Mouse (Mus musculus): ENCODE data around the gene Naxd.
"Not testable (repeated sequence)": the region's sequence is repeated elsewhere in the genome, so short reads cannot be mapped to it uniquely, and the experiment has no call there.

Naxd gene

DNA sequence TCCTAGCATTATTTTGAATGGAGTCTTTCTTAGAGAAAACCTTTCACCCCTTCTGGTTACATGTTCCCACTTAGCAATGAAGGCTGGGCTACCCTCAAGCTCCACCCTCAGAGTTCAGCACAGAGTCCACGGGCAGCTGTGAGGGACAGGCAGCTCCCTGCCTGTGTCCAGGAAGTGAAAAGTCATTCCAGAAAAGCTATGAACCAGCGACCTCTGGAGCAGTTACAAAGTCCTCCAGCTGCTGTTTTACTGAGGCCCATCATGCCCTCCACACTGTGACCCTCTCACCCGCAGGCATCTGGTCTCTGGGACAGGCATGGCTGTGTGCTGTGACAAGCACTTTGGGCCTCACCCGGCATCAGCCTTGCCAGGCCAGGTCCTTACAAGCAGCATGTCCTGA, 24.2 kb upstream of the Naxd start:
- DNase-seq (ENCODE audit: low read depth), result no peak

DNA sequence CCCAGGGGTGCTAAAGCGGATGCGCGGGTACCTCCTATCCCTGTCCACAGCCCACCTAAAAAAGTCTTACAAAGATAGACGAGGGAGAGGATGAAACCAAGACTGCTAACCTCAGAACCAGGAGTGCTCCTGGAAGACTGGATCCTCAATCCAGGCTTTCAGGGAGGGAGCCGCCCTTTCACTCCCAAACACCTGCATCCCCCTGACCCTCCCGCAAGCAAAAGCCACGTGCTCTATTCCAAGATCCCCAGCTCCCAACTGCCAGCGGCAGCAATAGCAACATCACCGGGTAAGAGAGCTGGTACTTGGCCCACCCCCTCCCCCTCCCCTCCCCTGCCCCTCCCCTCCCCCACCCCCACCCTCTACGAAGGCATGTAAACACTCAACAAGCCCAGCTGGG, 21.9 kb upstream of the Naxd start:
- DNase-seq (ENCODE audit: low read depth), result no peak

DNA sequence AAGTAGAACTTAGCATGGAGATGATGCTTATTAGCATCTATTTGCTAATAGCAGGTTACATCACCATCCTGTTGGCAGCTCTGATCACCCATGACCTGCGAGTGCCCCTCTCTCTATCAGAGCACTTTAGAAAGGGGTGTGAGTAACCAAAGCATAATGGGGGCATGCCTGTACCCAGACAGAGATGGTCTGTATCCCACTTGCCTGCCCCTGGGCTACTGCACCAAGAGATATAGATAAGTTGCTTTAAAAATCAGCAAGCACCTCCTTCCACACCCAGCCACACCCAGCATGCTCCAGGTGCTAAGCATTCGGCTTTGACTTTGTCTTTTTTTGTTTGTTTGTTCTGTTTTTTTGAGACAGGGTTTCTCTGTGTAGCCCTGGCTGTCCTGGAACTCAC, 21.4 kb upstream of the Naxd start:
- DNase-seq (ENCODE audit: low read depth), result no peak

DNA sequence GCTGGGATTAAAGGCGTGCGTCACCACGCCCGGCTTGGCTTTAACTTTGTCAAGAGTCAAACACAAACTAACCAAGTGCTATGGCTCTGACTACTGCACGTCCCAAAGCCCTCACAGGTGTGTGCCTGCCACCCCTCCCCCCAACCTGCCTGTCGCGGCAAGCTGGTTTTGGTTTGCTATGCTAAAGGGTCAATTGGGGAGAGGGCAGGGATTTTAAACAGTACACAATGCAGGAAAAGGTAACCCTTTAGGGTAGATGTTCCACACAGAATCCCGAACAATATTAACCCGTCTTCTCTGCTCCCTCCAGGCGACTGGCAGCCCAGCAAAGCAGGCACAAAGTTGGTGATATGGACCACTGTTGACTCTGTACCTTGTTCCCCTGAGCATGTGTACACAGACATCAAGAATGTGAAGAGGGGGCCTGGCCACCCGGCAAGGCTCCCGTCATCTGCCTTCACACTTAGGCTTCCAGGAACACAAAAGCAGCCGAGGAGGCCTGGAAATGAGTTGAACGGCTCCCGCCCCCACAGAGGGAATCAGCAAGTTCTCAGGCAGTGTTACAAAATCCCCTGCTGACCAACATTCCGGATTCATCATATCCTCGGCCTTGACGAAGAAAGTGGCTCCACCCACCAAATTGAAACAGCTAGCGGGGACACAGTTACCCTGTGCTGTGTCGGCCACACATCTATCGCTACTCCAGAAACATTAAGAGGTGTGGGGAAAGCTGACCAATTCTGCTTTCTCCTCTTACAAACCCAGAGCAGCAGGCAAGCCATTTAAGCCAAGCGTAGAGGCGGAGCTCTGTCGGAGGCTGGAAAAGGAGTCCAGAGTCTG, 20.7 kb upstream of the Naxd start:
- DNase-seq (ENCODE audit: low read depth), result no peak

DNA sequence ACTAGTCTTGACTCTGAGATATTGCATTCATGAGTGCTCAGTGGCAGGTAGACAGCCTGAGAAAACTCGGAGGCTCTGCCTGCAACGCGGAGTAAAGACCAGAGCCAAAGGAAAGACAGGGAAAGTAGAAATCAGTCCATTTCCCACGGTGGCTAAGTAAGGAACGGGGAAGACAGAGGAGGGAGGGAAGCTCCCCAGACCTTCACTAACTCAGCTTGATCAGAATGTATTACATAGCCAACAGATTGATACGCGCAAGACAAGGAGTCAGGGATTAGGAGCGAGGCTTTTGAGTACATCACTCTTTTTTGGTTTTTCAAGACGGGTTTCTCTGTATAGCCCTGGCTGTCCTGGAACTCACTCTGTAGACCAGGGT, 20.1 kb upstream of the Naxd start:
- no peak for DNase-seq (ENCODE audit: low read depth)

DNA sequence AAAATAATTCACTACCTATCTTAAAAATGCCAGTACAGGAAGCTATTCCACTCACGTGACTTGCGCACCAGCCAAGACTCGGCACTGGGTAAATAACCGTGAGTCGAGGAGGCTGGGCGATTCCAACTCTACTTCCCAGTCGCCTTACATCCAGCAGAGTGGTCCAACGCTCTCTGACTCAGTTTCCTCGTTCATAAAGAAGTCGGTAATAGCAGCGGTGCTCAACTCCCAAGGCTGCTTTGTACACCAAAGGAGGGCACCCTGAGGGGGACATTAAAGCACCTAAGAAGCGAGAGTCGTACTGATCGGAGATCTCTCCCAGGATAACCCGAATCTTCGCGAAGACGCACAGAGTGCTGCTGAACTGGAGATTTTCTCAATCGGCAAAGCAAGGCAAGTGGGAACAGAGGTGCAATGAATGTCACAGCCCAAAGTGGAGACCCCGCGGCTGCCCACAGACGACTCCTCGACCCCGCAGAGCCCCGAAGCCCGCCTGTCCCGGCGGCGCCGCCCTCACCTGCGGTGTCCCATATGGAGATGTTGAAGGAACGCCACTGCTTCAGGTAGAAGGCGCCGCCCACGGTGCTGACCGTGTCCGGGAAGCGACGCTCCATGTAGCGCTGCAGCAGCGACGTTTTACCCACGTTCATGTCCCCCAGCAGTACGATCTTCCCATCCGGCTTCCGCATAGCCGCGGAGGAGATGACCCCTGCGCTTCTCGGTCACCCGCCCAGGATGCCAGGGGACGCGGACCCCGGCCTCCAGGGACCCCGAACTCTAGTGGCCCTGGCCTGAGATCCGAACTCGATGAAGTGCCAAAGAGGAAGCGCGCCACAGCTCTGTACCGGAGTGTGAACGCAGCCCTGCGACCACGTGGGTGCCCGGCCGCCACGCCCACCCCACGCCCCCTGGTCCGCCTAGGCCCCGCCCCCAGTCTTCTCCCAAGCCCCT, 19.2 kb upstream of the Naxd start, which contains the start of gene Rab20:
Gene Rab20 (minus strand): TSS at position 900 of the 951 bp plus-strand sequence.
- DNase-seq (ENCODE audit: low read depth), result no peak

DNA sequence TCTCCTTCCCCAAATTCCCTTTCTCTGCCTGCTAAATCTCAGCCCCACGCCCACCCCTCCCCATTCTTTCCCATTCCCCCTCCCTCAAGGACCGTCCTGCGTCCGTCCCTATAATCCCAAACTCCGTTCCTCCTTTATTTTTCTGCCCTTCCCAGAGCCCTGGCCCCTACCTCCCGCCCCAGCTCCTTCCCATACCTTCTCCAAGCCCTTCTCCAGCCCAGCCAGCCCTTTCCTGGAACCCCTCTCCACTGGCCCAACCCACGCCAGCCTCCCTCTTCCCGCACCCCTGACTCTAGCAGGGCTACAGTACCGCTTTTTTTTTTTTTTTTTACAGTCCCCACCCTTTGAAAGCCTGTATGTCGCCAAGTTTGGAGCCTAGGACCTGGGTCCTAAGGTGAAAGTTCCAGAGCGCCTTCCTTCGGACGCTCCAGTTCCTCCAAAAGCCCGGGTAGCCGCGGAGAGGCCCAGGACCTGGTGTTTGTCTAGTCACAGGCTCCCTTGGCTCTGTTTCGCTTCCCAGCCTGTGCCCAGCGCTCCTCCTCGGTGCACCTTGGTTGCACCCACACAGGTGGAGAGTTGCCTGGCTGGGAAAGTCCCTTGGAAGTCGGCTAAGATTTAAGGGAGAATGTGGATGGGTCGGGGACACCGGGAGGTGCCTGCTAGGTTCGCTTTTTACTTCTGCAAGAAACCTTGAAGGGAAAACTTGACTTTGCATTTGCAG, 18.3 kb upstream of the Naxd start:
- no peak for DNase-seq (ENCODE audit: low read depth)

DNA sequence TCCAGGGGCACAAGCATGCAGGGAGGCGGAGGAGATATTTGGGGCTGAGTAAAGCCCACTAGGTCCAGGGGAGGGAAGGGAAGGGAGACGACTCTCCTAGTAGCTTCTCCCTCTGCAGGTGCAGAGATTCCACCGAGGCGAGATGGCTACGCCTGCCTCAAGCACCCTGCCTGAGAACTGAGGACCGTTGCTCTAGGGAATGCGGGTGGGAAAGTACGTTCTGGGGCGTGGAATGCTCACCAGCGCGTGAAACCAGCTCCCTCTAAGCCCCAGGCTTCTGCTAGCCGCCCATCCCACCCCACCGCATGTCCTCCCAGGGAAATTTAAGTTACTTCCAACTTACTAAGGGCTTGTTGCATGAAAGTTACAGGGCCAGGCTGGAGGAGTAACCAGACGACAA, 17.7 kb upstream of the Naxd start:
- DNase-seq (ENCODE audit: low read depth), result no peak

DNA sequence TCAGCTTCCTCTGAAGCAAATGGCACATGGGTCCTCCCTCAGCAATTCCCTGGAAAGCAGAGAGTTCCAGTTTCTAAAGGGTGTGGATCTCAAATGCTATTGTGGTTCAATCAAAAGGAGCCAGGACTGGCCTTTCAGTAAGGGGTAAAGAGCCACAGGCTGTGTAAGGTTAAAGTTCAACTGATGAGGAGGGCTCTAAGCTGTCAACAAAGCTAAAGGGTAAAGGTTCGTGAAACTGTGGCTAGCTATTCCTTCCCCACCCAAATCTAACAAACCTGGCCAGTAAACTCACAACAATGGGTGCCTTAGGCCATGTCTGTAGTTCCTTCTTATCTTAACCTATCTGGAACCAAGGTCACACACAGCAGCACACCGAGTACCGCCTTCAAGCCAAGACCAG, 15.4 kb upstream of the Naxd start:
- DNase-seq (ENCODE audit: low read depth), result no peak

DNA sequence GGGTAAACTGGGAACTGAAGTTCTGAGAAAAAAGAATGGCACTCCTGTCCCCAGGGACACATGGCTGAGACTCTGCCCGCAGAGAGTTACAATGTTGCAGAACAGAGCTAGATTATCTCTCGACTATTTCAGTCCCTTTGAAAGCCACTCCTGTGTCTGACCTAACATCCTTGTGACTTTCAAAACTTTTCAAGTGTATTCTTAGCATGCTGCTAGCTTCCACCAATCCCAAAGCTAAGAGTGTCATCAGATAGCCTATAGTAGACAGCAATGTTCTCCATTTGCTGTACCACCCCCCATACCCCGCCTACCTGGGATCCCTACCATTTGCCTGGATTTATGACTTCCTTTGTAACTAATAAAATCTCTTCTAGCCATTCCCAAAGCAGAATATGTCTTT, 14.8 kb upstream of the Naxd start:
- DNase-seq (ENCODE audit: low read depth), result no peak

DNA sequence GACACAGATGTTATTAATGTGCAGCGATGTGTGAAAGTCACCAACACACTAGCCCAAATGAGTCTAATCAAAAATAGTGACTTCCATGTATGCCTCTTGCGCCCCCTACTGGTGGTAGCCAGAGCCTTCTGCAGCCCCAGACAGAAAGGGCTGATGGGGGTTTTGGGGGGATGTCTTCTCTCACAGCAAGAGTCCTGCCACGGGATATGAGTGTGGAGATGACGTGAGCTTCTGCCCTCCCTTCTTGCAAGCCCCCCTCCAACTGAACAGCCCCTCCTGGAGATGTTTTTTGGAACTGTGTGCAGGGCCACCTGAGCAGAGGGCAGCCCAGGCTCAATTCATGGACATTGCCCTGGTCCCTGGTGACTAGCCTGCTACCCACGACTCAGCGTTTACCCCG, 11.2 kb upstream of the Naxd start:
- peak; percentile 33 for DNase-seq (ENCODE audit: low read depth)

DNA sequence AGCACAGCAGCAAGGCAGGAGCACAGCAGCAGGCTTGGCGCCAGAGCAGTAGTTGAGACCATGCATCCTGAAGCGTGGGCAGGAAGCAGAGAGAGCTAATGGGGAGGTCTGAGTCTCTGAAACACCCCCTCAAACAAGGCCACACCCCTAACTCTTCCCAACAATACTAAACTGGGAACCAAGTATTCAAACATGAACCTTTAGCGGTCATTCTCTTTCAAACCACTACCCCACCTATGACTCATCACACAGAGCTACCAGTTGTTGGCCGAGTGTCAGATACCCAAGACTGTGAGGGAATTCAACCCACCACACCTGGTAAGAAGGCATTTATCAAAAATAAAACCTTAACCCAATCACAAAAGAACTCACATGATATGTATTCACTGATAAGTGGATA, 10.1 kb upstream of the Naxd start:
- DNase-seq (ENCODE audit: low read depth), result no peak

DNA sequence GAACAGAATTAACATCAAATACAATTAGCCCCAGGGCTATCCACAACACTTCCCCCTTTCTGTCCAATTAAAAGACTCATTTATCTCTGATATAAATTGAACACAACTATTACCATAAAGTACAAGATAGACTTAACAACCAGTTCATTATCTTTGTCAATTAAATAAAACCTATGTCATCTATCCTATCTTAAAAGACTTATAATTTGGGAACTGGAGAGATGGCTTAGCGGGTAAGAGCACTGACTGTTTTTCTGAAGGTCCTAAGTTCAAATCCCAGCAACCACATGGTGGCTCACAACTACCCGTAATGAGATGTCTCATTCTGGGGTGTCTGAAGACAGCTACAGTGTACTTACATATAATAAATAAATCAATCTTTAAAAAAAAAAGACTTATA, 5.0 kb upstream of the Naxd start:
- not testable (repeated sequence) for DNase-seq (ENCODE audit: low read depth)

DNA sequence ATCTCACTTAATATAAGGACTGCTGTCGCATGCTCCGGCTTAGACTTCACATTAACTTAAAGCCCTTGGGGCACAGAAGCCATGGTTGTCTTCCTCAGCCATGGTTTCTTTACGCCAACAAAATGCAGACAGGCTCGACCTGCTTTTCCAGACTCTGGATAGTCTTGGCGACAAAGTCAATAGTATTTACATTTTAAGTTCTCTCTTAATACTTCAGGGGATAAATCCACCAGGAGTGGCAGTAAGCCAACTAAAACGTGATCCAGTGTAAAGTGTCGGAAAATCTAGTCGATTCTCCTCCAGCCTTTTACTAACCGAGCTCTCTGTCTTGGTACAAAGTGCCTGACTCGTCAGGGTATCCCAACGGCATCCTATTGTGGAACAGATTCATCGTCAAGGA, 975 bp downstream of the Naxd start:
- no peak for DNase-seq (ENCODE audit: low read depth)

DNA sequence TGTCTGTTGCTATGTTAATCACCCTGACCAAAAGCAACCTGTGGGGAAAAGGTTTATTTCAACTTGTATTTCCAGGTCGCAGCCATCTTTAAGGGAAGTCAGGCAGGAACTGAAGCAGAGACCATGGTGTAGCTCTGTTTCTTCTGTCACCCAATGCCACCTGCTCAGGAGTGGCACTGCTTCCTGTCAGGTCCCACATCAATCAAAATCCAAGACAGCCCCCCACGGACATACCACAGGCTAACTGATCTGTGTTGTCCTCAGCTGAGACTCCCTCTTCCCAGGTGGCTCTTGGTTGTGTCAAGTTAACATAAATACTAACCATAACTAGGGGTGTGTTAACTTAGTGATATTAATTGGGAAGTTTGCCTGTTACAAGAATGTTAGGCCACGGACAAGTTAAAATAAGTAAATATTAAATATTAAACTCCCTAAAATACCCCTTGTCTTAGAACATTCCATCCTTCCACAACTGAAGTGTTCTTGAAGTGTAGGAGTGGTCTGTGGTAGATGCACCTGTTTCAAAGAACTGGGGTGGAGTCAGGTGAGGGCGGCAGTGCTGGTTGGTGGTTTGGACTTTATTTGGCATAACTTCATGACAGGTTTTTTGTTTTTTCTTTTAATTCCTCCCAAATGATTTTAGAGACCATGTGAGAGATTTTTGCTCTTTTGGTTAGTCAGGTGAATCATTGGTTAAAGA, 1.6 kb downstream of the Naxd start:
- no peak for DNase-seq (ENCODE audit: low read depth)

DNA sequence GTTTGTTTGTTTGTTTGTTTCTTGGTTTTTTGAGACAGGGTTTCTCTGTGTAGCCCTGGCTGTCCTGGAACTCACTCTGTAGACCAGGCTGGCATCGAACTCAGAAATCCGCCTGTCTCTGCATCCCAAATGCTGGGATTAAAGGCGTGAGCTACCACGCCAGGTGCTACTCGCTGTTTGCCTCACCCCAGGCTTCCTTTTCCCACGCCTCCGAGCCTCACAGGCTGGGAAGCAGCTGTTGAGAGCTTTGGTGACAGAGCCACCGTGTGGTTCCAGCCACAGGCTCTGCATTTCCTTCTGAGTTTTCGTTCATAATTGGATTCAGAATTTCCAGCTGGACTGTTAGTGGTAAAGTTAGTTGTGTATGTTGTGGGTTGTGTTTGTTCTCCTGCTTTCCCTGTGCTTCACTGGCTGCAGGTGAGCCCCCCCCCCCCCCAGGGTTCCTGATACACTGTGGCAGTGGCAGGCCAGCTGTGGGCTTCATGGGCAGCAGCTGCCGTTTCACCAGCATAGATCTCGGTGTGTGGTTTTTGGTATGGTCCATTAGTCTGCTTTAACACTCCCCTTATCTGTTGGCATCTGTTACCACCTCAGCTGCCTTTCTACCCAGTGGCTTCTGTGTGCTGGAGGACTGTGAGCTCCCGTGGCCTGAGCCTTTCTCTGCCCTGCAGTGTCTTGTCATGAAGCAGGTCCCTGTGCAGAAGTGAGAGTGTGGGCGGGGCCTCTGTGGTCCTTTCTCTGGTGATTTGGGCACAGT, 6.3 kb downstream of the Naxd start:
- no peak for DNase-seq (ENCODE audit: low read depth)

DNA sequence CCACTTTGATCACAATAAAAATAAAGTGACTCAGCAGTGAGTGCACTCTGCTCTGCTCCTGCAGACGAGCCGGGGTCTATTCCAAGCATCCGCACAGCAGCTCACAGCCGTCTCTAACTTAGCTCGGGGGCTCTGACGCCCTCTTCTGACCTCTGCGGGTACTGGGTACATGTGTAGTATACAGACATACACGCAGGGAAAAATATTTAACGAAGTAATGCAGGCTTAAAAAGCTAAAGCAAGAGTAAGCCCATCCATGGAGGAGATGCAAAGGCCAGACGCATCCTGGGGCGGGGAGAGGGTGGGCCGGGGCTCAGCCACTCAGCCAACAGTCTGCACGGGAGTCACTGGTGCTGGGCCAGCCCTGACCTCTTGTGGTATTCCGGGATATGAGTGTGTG, 8.8 kb downstream of the Naxd start:
- DNase-seq (ENCODE audit: low read depth), result no peak

DNA sequence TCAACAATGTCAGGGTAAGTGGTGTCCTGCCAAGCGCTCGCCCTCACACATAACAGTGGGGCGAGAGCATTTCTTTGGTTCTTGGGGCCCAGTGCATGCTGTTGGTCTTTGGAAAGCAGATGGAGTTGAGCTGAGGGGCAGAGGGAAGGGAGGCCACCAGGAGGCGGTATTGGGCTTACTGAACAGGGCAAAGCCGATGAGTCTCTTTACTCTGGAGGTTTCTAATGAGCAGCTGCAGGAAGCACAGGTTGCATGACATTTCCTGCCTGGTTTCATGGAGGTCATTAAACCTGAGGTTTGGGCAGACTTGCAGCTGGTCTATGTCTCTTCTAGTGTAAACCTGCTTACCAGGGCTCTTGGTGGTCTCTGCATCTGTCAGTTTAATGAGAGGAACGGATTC, 9.5 kb downstream of the Naxd start:
- no peak for DNase-seq (ENCODE audit: low read depth)

DNA sequence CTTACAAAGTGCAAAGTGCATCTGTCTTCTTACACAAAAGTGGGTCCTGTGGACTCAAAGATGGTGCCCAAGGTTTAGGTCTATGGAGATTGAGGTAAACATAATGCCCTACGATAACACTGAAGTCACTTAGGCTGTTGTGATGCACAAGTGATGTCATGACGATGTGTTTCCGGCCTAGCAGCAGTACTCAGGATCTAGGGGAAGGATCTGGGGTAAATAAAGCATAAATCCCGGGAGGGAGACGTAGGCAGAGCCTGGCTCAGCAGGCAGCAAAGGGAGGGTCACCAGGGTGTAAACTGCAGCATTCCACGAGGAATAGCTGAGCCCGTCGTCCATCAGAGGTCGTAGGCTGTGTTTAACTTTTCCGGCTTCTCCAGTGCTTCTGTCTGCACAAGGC, 11.6 kb downstream of the Naxd start:
- no peak for DNase-seq (ENCODE audit: low read depth)

DNA sequence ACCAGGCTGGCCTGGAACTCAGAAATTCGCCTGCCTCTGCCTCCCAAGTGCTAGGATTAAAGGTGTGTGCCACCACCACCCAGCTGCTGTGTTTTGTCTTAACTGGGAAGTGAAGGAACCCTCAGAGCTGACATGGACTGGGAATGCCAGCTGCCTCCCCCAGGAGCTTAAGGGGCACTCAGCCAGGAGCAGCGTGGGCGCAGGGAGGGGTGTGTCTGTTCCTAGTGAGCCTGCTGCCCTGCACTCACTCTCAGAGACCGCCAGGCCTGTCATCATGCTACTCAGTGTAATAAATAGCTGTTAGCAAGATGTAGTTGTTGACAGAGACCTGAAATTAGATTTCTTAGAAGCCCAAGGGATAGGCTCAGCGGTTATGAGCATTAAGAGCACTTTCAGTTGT, 13.7 kb downstream of the Naxd start:
- DNase-seq (ENCODE audit: low read depth), result no peak

DNA sequence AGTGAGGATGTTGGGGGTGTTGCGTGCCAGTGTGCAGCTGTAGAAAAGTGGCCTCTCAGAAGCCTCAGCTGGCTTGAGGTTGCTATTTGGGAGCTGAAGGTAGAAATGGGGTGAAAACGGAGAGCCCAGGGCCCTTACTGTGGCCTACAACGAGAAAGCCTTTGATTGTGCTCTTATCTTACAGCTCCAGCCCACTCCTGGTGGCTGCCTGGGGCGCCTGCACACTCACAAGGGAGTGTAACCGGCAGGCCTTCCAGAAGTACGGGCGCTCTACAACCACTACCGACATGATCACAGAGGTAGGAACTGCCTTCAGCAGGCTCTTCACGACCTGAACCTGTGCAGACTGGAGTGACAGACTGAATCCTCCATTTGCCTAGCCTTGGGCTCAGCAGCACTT, 15.4 kb downstream of the Naxd start:
- peak; percentile 74 for DNase-seq (ENCODE audit: low read depth)
